Mouse (Mus musculus): ENCODE data around the gene Klhl26.

Klhl26 gene

GRCm38 (mm10) chr8:70477269-70477982, 658 bp upstream of the Klhl26 start:
- DNase-seq (ENCODE audit: low spot score), result no peak

GRCm38 (mm10) chr8:70471856-70472255, 4.9 kb downstream of the Klhl26 start:
- DNase-seq (ENCODE audit: low spot score), result no peak

GRCm38 (mm10) chr8:70469938-70470337, 6.8 kb downstream of the Klhl26 start:
- DNase-seq (ENCODE audit: low spot score), result no peak

GRCm38 (mm10) chr8:70469295-70469916, 7.4 kb downstream of the Klhl26 start:
- DNase-seq (ENCODE audit: low spot score), result no peak

GRCm38 (mm10) chr8:70468733-70469132, 8.0 kb downstream of the Klhl26 start:
- DNase-seq (ENCODE audit: low spot score), result no peak

GRCm38 (mm10) chr8:70467907-70468306, 8.9 kb downstream of the Klhl26 start:
- no peak for DNase-seq (ENCODE audit: low spot score)

- DNase-seq (ENCODE audit: low spot score), result no peak
Observed at GRCm38 (mm10) chr8:70467229-70467725, 9.5 kb downstream of the Klhl26 start.

GRCm38 (mm10) chr8:70466771-70467170, 10.0 kb downstream of the Klhl26 start:
- DNase-seq (ENCODE audit: low spot score), result no peak

GRCm38 (mm10) chr8:70466305-70466704, 10.5 kb downstream of the Klhl26 start:
- DNase-seq (ENCODE audit: low spot score), result no peak

GRCm38 (mm10) chr8:70465701-70466100, 11.1 kb downstream of the Klhl26 start:
- DNase-seq (ENCODE audit: low spot score), result no peak

GRCm38 (mm10) chr8:70464162-70464561, 12.6 kb downstream of the Klhl26 start:
- no peak for DNase-seq (ENCODE audit: low spot score)

GRCm38 (mm10) chr8:70463306-70463705, 13.5 kb downstream of the Klhl26 start:
- DNase-seq (ENCODE audit: low spot score), result no peak

- no peak for DNase-seq (ENCODE audit: low spot score)
Observed at GRCm38 (mm10) chr8:70462516-70462813, 14.3 kb downstream of the Klhl26 start.

- DNase-seq (ENCODE audit: low spot score), result no peak
Observed at GRCm38 (mm10) chr8:70461765-70462515, 14.8 kb downstream of the Klhl26 start.

- DNase-seq (ENCODE audit: low spot score), result no peak
Observed at GRCm38 (mm10) chr8:70460606-70461005, 16.2 kb downstream of the Klhl26 start.

- no peak for DNase-seq (ENCODE audit: low spot score)
Observed at GRCm38 (mm10) chr8:70460199-70460598, 16.6 kb downstream of the Klhl26 start.

- DNase-seq (ENCODE audit: low spot score), result no peak
Observed at GRCm38 (mm10) chr8:70459636-70460035, 17.1 kb downstream of the Klhl26 start.

GRCm38 (mm10) chr8:70458462-70458861, 18.3 kb downstream of the Klhl26 start:
- no peak for DNase-seq (ENCODE audit: low spot score)

- no peak for DNase-seq (ENCODE audit: low spot score)
Observed at GRCm38 (mm10) chr8:70457882-70458281, 18.9 kb downstream of the Klhl26 start.

- no peak for DNase-seq (ENCODE audit: low spot score)
Observed at GRCm38 (mm10) chr8:70456996-70457395, 19.8 kb downstream of the Klhl26 start.

GRCm38 (mm10) chr8:70453852-70454251, 22.9 kb downstream of the Klhl26 start:
- DNase-seq (ENCODE audit: low spot score), result no peak

GRCm38 (mm10) chr8:70452196-70452966, 24.4 kb downstream of the Klhl26 start:
- no peak for DNase-seq (ENCODE audit: low spot score)
